8 mouse cellular contexts compared by ENCODE assay signal in genomic region chr7:34166850-34167249, GRCm38 (mm10). TPM values are rescaled to one million over a fixed set of nuclear protein-coding genes. Genes with fewer than 3 reads are reported as not detected.
DNase-seq lines count a peak whose midpoint lies in the region; ATAC-seq and TF ChIP-seq lines count a peak whose summit lies in the region.

No protein-coding gene starts in this region.

- peak; percentile 18 for DNase-seq in gastrocnemius, postnatal 10 days
- DNase-seq in gastrocnemius, postnatal 36 days: no peak
- peak; percentile 84 for DNase-seq in ES-E14 (ENCODE audit: low read depth, low spot score)
- DNase-seq in embryo, embryonic 11 days: peak; percentile 50
- DNase-seq in hindbrain, postnatal 0 days (ENCODE audit: low spot score): peak; percentile 28
- peak; percentile 18 for DNase-seq in lung, postnatal 25 days (ENCODE audit: low spot score)

- intact Hi-C loops in gastrocnemius, postnatal 36 days (cut with DNase I): no loop called here

- 51% methylated on average over 4 of the region's 4 CpGs for WGBS in hindbrain, postnatal 0 days
- 51% methylated on average over 4 of the region's 4 CpGs for WGBS in stomach, embryonic 15.5 days

- peak overlapping the region; percentile 75; the same call in 1 of the 2 replicates for H3K9ac ChIP-seq in ES-E14 (ENCODE audit: insufficient read depth, low read depth, low read length, poor library complexity, severe bottlenecking)
- no peak overlapping the region for H3K9ac ChIP-seq in hindbrain, postnatal 0 days (replicated peaks; ENCODE audit: low read length)
- no peak overlapping the region for H3K9ac ChIP-seq in stomach, embryonic 15.5 days

- peak; percentile 47 for TF ChIP-seq CTCF in hindbrain, postnatal 0 days (IDR thresholded peaks at IDR 0.05; ENCODE audit: low read depth)

- H3K4me3 ChIP-seq in ES-E14 (ENCODE audit: insufficient read depth in 1 of 2, low read depth in 1 of 2, low read length in 2 of 2, poor library complexity in 1 of 2, severe bottlenecking in 1 of 2): peak overlapping the region; percentile 64 to 88
- no peak overlapping the region for H3K4me3 ChIP-seq in hindbrain, postnatal 0 days (ENCODE audit: low read length)
- H3K4me3 ChIP-seq in stomach, embryonic 15.5 days (replicated peaks): no peak overlapping the region; the same call in 1 of the 2 replicates

- H3K4me2 ChIP-seq in hindbrain, postnatal 0 days (ENCODE audit: low read depth, low read length): peak overlapping the region; percentile 14; the same call in 1 of the 2 replicates
- H3K4me2 ChIP-seq in stomach, embryonic 15.5 days: peak overlapping the region; percentile 36; the same call in 1 of the 2 replicates

- in situ Hi-C loops in ES-E14 (cut with MboI; ENCODE audit: low sequenced_read_pairs in 2 of 2, unreplicated experiment in 2 of 2): no loop called here

- peak overlapping the region; percentile 30; the same call in 1 of the 2 replicates for H3K27ac ChIP-seq in ES-E14 (ENCODE audit: insufficient read depth, low read depth, low read length, poor library complexity, severe bottlenecking)
- H3K27ac ChIP-seq in hindbrain, postnatal 0 days: no peak overlapping the region
- H3K27ac ChIP-seq in stomach, embryonic 15.5 days: no peak overlapping the region

- no peaks in the 10 kb centered on the region for H3K27me3 ChIP-seq in hindbrain, postnatal 0 days (ENCODE audit: insufficient read depth, low read length)
- no peaks in the 10 kb centered on the region for H3K27me3 ChIP-seq in stomach, embryonic 15.5 days (replicated peaks)

- H3K36me3 ChIP-seq in ES-E14 (ENCODE audit: control insufficient read depth, insufficient read depth, low read length, poor library complexity, severe bottlenecking): peaks cover 30% of the 10 kb centered on the region
- peaks cover 26% of the 10 kb centered on the region for H3K36me3 ChIP-seq in hindbrain, postnatal 0 days (ENCODE audit: insufficient read depth, low read length)
- H3K36me3 ChIP-seq in stomach, embryonic 15.5 days: peaks cover 18% of the 10 kb centered on the region

- no peak for ATAC-seq in hindbrain, postnatal 0 days
- ATAC-seq in stomach, embryonic 15.5 days (ENCODE audit: insufficient read depth, low FRiP score, low read depth): no peak
- ATAC-seq in frontal cortex, adult (ENCODE audit: low TSS enrichment): no peak

- no peaks in the 10 kb centered on the region for H3K9me3 ChIP-seq in ES-E14 (ENCODE audit: control insufficient read depth, insufficient read depth, low read depth, low read length)
- H3K9me3 ChIP-seq in hindbrain, postnatal 0 days (ENCODE audit: low read length): no peaks in the 10 kb centered on the region
- H3K9me3 ChIP-seq in stomach, embryonic 15.5 days: no peaks in the 10 kb centered on the region

- H3K4me1 ChIP-seq in ES-E14 (ENCODE audit: control insufficient read depth in 2 of 2, insufficient read depth in 2 of 2, low read length in 2 of 2, poor library complexity in 1 of 2): peaks cover 5 to 10% of the 10 kb centered on the region in 2 experiments; a peak in 1 of 4 replicates
- H3K4me1 ChIP-seq in hindbrain, postnatal 0 days (ENCODE audit: insufficient read depth, low read length): no peaks in the 10 kb centered on the region
- peaks cover 9% of the 10 kb centered on the region for H3K4me1 ChIP-seq in stomach, embryonic 15.5 days

TF ChIP-seq in ES-E14, 5 proteins besides CTCF, POLR2A, EP300 and RAD21:
- TF ChIP-seq MAFK (IDR thresholded peaks at IDR 0.05; ENCODE audit: insufficient read depth, low read depth, low read length) (peak; percentile 75), CHD2 (IDR thresholded peaks at IDR 0.05; ENCODE audit: low read depth, low read length) (no peak)

RNA-seq across cellular contexts. Expression of gene Uba2, which starts 2.5 kb away (rescaled TPM):
- 10 to 100 TPM; 47.2 to 55.3 TPM for total RNA-seq in gastrocnemius, postnatal 10 days (2021)
- 10 to 100 TPM; 29.6 to 44.7 TPM for total RNA-seq in gastrocnemius, postnatal 36 days (2021)
- 298 and 351 TPM in 2 replicates for total RNA-seq in ES-E14 (2012; rRNA removed)
- 108 and 118 TPM in 2 replicates for total RNA-seq in hindbrain, postnatal 0 days (2014; rRNA removed)
- polyA plus RNA-seq in hindbrain, postnatal 0 days (2015; fragmentation: Nextera tagmentation; extraction: Ambion mirVana): 123 and 127 TPM in 2 replicates
- 175 and 181 TPM in 2 replicates for polyA plus RNA-seq in stomach, embryonic 15.5 days (2015; fragmentation: Nextera tagmentation; extraction: Ambion mirVana)

RNA-seq across cellular contexts. Expression of gene Pdcd2l, which starts 29.6 kb away (rescaled TPM):
- total RNA-seq in gastrocnemius, postnatal 10 days (2021): 10 to 100 TPM; 19.5 to 23.2 TPM
- 10 to 100 TPM; 15.3 to 18.1 TPM for total RNA-seq in gastrocnemius, postnatal 36 days (2021)
- 57.7 and 69.2 TPM in 2 replicates for total RNA-seq in ES-E14 (2012; rRNA removed)
- 37.6 and 42.7 TPM in 2 replicates for total RNA-seq in hindbrain, postnatal 0 days (2014; rRNA removed)
- 61.6 and 65.7 TPM in 2 replicates for polyA plus RNA-seq in hindbrain, postnatal 0 days (2015; fragmentation: Nextera tagmentation; extraction: Ambion mirVana)
- 54.4 and 65.0 TPM in 2 replicates for polyA plus RNA-seq in stomach, embryonic 15.5 days (2015; fragmentation: Nextera tagmentation; extraction: Ambion mirVana)

RNA-seq across cellular contexts. Expression of gene Wtip, which starts 33.8 kb away (rescaled TPM):
- total RNA-seq in gastrocnemius, postnatal 10 days (2021): 10 to 100 TPM; 10.5 to 15.2 TPM
- 1 to 10 TPM; 3.6 to 3.8 TPM for total RNA-seq in gastrocnemius, postnatal 36 days (2021)
- total RNA-seq in ES-E14 (2012; rRNA removed): 68.6 and 96.7 TPM in 2 replicates
- 28.8 and 33.9 TPM in 2 replicates for total RNA-seq in hindbrain, postnatal 0 days (2014; rRNA removed)
- polyA plus RNA-seq in hindbrain, postnatal 0 days (2015; fragmentation: Nextera tagmentation; extraction: Ambion mirVana): 2.8 and 3.2 TPM in 2 replicates
- 6.8 and 7.2 TPM in 2 replicates for polyA plus RNA-seq in stomach, embryonic 15.5 days (2015; fragmentation: Nextera tagmentation; extraction: Ambion mirVana)

Comparison
In these comparisons a context has a peak if more than half of its experiments do, and no peak if none do; other contexts are left out.
1. DNase-seq: peak in gastrocnemius, postnatal 10 days (single experiment), ES-E14 (single experiment), embryo, embryonic 11 days (single experiment), hindbrain, postnatal 0 days (single experiment) and lung, postnatal 25 days (single experiment); none in gastrocnemius, postnatal 36 days (0 of 2).
2. H3K4me3 ChIP-seq: peak in ES-E14 (2 of 2); none in hindbrain, postnatal 0 days (single experiment) and stomach, embryonic 15.5 days (single experiment).